Mouse (Mus musculus) ES-CJ7 (cell line): ENCODE measurements around the gene Grcc10.

Source experiments
- DNase-seq: peaks from one replicate; pipeline ENCODE4 v3.0.0; 2011; ENCODE audit warnings: low read depth, low spot score

The Grcc10 gene

DNA sequence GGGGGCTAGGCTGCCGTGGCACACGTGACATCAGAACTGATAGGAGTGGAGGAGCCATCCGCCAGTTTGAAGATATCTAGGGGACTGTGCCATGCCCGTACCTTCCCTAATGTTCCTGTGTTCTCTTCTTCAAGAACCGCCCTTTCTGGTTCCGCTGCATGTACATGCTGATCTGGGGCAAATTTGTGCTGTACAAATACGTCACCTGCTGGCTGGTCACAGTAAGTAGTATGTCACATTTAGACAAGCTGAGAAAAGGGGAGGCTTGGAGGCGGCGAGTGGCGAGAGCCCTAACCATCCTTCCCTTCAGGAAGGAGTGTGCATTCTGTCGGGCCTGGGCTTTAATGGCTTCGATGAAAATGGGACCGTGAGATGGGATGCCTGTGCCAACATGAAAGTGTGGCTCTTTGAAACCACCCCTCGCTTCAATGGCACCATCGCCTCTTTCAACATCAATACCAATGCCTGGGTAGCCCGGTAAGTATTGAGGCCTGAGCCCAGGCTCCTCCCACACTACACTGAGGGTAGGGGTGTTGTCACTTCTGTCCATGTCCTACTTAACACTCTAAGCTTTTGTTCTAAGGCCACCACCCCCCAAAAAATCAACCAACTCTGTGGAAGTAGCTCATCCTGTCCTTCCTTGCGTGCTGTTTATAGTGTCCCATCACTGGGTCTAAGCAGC, 38.9 kb downstream of the Grcc10 start:
- DNase-seq, result no peak

DNA sequence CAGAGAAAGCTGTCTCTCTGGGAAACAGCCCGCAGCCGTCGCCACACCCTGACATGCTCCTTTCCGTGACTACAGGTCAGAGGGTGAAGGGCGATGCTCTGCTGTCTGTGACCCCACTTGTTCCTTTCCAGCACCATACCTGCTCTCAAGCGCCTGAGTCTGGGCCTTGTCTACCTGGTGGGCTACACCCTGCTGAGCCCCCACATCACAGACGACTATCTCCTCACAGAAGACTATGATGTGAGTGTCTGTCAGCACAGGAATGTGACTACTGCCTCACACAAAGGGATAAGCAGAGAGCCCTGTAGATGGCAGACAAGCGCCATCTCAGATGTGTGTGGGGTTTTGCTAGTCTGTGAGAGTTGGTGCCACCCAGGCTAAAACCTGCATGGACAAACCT, 39.8 kb downstream of the Grcc10 start:
- peak; percentile 60 for DNase-seq

DNA sequence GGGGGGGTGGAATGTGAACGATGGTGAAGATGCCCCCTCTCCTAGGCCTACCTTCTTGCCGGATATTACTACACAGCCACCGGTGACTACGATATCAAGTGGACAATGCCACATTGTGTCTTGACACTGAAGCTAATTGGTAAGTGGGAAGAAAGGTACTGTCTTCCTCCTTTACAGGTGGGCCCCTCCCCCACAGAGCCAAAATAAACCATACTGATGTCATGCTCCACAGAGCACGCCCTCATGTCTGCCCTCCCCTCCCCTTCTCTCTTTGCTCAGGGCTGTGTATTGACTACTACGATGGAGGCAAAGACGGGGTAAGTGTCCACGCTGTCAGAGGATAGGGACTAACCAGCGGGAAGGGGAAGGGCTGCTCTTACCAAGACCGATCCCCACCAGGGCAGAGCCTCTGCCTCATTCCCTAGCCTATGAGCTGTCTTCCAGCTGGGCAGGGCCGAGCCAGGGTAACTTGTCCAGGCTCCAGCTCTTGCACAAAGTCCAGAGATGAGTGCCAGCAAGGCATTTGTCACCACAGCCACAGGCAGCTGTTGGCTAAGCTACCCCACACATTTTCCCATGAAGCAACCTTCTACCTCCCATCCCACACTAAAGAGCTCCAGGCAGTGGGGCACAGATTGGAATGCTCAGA, 41.1 kb downstream of the Grcc10 start:
- no peak for DNase-seq

DNA sequence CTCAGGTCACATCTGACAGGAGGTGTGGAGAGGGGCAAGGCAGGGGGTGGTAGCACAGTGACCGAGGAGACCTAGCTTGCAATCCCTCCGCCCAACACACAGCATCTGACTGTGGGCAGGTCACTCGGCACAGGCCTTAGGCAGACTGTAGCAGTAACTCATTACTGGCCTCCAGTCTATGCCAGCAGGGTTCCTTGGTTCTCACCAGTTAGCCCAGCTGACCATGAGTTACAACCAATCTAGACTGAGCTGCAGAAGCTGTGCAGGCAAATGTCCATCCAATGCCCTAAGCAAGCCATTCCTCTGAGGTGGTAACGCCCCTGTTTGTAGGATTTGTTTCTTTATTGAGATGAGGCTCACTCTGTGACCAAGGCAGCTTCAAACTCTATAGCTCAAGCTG, 41.8 kb downstream of the Grcc10 start:
- DNase-seq, result no peak

DNA sequence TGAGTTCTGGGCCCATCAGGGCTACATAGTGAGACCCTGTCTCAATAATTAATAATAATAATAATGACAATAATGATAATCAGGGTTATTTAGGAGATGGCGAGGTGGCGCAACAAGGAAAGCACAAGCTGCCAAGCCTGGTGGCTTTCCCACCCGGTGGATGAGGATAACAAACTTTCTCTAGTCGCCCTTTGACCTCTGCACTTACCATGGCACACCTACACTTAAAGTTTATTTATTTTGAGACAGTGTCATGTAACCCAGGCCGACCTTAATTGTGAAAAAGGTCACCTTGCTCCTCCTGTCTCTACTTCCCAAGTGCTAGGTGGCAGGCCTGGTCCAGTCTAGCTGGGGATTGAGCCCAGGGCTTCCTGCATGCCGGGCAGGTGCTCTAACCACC, 42.4 kb downstream of the Grcc10 start:
- no peak for DNase-seq

DNA sequence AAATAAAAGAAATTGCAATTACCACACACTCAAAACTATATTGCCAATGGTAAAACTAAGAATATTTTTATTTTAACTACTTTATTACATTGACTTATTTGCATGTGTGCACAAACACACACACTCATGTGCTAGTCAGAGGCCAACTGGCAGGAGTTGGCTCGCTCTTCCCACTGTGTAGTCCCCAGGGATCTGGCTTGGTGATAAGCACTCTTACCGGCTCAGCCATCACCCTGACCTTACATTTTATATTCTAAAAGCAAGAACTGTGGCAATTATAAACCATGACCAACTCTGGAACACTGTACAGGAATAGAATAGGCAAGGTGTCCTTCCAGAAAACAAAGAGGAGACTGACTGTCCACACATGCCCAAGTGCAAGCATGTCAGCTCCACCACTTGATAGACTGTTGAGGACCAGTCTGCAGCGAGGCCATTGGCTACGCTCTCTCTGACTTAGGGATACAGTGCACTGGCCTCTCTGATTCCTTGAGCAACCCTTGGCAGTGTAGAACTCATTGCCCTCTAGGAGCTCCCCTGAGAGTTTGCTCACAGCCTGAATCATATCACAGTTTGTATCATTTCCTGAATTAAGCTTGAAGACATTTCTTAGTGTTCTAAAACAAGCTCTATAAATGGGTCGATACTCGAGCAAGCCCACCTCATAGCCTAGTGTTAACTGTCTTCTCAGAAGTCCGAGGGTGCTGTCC, 44.6 kb downstream of the Grcc10 start:
- no peak for DNase-seq

GRCm38 (mm10) chr6:124694166-124694955, 46.8 kb downstream of the Grcc10 start:
- no peak for DNase-seq

DNA sequence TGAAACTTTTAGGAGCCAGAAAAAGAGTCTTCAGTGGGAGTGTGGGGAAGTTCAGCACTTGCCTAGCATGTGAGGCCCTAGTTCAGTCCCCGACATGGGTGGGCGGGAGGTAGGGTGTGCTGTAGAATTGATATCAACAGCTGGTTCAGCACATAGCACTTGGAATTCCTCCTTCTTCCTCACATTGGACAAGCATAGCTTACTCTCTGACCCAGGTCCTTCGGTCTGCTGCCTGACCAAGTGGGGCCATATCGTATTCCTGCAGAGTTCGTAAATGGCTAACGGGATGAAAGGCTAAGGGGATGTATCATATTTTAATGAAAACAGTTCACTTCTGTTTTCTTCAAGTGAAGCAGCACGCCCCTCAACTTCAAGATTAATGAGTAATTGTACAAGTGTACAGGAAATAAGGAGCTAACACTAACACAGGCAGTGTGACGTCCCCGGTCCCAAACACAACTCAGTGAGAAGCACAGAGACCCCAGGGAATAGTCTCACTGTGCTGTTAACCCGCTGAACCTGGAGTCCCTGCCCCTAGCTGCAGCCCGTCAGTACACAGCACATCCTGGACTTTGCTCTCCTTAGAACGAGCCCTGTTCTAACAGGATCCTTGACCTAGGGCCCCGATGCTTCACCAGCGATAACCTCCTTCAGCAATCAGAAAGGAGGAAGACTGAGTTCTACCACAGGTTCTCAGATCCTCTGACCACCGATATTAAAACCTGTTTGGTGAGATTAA, 47.8 kb downstream of the Grcc10 start:
- DNase-seq, result no peak

- no peak for DNase-seq
These were observed 50.7 kb downstream of the Grcc10 start for GRCm38 (mm10) chr6:124690517-124690916.
